Mouse (Mus musculus): ENCODE measurements around the gene Tnr.

DNA sequence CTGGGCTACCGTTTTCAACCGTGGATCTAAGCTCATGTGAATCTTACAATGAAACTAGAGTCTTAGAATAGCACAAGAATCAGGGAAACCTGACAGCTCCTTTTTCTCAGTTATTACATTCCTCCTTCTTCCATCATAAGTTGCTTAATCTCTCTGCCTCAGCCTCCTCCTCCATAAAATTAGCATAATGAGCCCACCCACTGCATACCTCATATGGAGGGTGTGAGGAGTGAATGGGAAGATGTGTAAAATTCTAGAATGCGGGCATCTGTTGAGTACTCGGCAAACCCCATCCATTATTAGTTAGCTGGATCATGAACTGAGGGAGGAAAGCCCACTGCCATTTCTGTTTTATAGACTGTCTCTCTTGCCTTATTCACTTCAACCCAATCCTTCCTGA is 141.4 kb downstream of the Tnr start:
- TF ChIP-seq POLR2A (IDR thresholded peaks at IDR 0.05; ENCODE audit: borderline replicate concordance, low read depth, low read length) (no peak), CTCF (IDR thresholded peaks at IDR 0.05; ENCODE audit: low read depth, low read length) (no peak)

Measured in bone marrow macrophage, adult 2 months (primary cell).